ENCODE assay signal across 8 mouse cellular contexts in the genomic region with DNA sequence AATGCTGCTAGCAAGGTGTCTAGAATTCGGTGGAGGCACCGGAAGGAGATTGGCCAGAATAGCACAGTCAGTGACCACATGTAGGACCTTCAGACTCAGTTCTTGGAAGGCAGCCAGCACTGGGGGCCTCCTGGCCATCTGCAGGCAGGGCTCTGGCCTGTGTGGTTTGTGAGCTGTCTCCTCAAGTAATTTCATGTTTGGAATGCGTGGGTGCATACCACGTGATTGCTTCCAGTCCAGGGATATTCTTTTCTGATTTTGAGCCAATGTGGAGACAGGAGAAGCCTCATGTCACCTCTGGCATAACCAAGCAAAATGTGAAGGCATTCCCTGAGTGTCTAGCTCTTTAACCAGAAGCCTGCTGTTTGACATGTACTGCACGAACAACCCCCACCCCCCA. TPM values are rescaled to one million over a fixed set of nuclear protein-coding genes. Genes with fewer than 3 reads are reported as not detected.
DNase-seq lines count a peak whose midpoint lies in the region; ATAC-seq lines count a peak whose summit lies in the region.

No protein-coding gene starts in this region.

- H3K36me3 ChIP-seq in forebrain, embryonic 14.5 days (ENCODE audit: control insufficient read depth, insufficient read depth, low read length): no peaks in the 10 kb centered on the region
- H3K36me3 ChIP-seq in forebrain, embryonic 15.5 days: no peaks in the 10 kb centered on the region
- H3K36me3 ChIP-seq in hindbrain, embryonic 12.5 days: no peaks in the 10 kb centered on the region

- no peak overlapping the region for H3K27ac ChIP-seq in forebrain, embryonic 14.5 days (ENCODE audit: low read depth, low read length)
- no peak overlapping the region for H3K27ac ChIP-seq in forebrain, embryonic 15.5 days (replicated peaks)
- no peak overlapping the region for H3K27ac ChIP-seq in hindbrain, embryonic 12.5 days

- DNase-seq in forebrain, embryonic 14.5 days (ENCODE audit: low spot score): peak; percentile 20
- DNase-seq in brain, adult 2 months (ENCODE audit: low read depth, low spot score): peak; percentile 76
- DNase-seq in gastrocnemius, postnatal 14 days: peak; percentile 77
- peak; percentile 88 to 91 for DNase-seq in kidney, adult 8-10 months
- DNase-seq in lung, postnatal 36 days: peak; percentile 52
- DNase-seq in spleen, postnatal 4 days (ENCODE audit: low spot score in 2 of 2): no peak

- H3K4me3 ChIP-seq in forebrain, embryonic 14.5 days (ENCODE audit: low read depth, low read length): no peak overlapping the region
- H3K4me3 ChIP-seq in forebrain, embryonic 15.5 days: no peak overlapping the region
- H3K4me3 ChIP-seq in hindbrain, embryonic 12.5 days: no peak overlapping the region

- intact Hi-C loops in gastrocnemius, postnatal 14 days (cut with DNase I; ENCODE audit: low total_unique reads): no loop called here

- H3K27me3 ChIP-seq in forebrain, embryonic 14.5 days (replicated peaks; ENCODE audit: control insufficient read depth, insufficient read depth, low read length): no peaks in the 10 kb centered on the region
- H3K27me3 ChIP-seq in forebrain, embryonic 15.5 days: no peaks in the 10 kb centered on the region
- no peaks in the 10 kb centered on the region for H3K27me3 ChIP-seq in hindbrain, embryonic 12.5 days

- peaks cover 2% of the 10 kb centered on the region; the same call in 1 of the 2 replicates for H3K4me1 ChIP-seq in forebrain, embryonic 14.5 days (ENCODE audit: control insufficient read depth, insufficient read depth, low read length)
- H3K4me1 ChIP-seq in forebrain, embryonic 15.5 days: peaks cover 22% of the 10 kb centered on the region
- peaks cover 13% of the 10 kb centered on the region for H3K4me1 ChIP-seq in hindbrain, embryonic 12.5 days

- H3K9me3 ChIP-seq in forebrain, embryonic 14.5 days (replicated peaks; ENCODE audit: control insufficient read depth, low read length): no peaks in the 10 kb centered on the region
- no peaks in the 10 kb centered on the region for H3K9me3 ChIP-seq in forebrain, embryonic 15.5 days
- no peaks in the 10 kb centered on the region for H3K9me3 ChIP-seq in hindbrain, embryonic 12.5 days (replicated peaks)

- WGBS in forebrain, embryonic 14.5 days: 80% methylated on average over 5 of the region's 5 CpGs
- WGBS in forebrain, embryonic 15.5 days: 65% methylated on average over 5 of the region's 5 CpGs
- WGBS in hindbrain, embryonic 12.5 days: 61% methylated on average over 5 of the region's 5 CpGs

- H3K9ac ChIP-seq in forebrain, embryonic 14.5 days (ENCODE audit: low read length): no peak overlapping the region
- no peak overlapping the region for H3K9ac ChIP-seq in forebrain, embryonic 15.5 days (replicated peaks)
- no peak overlapping the region for H3K9ac ChIP-seq in hindbrain, embryonic 12.5 days

- no peak overlapping the region for H3K4me2 ChIP-seq in forebrain, embryonic 14.5 days (ENCODE audit: low read length)
- H3K4me2 ChIP-seq in forebrain, embryonic 15.5 days (replicated peaks): no peak overlapping the region
- no peak overlapping the region for H3K4me2 ChIP-seq in hindbrain, embryonic 12.5 days (replicated peaks)

- no peak for ATAC-seq in forebrain, embryonic 14.5 days
- ATAC-seq in forebrain, embryonic 15.5 days (replicated peaks): no peak
- no peak for ATAC-seq in hindbrain, embryonic 12.5 days (ENCODE audit: low FRiP score)

RNA-seq across cellular contexts. Expression of gene Htra1, which starts 28.8 kb away (rescaled TPM):
- 24.7 and 26.6 TPM in 2 replicates for polyA plus RNA-seq in forebrain, embryonic 14.5 days (2014; fragmentation: Nextera tagmentation; extraction: Ambion mirVana)
- polyA plus RNA-seq in forebrain, embryonic 15.5 days (2015; fragmentation: Nextera tagmentation; extraction: Ambion mirVana): 23.6 and 23.8 TPM in 2 replicates
- total RNA-seq in gastrocnemius, postnatal 14 days (2021): 10 to 100 TPM; 65.3 to 77.2 TPM
- polyA plus RNA-seq in hindbrain, embryonic 12.5 days (2016; fragmentation: Nextera tagmentation; extraction: Ambion mirVana): 19.0 and 23.8 TPM in 2 replicates

Comparison
In these comparisons a context has a peak if more than half of its experiments do, and no peak if none do; other contexts are left out.
1. DNase-seq: peak in forebrain, embryonic 14.5 days (single experiment), brain, adult 2 months (single experiment), gastrocnemius, postnatal 14 days (single experiment), kidney, adult 8-10 months (2 of 2) and lung, postnatal 36 days (single experiment); none in spleen, postnatal 4 days (0 of 2).